Mouse (Mus musculus): ENCODE data around the gene Fbxl3.

Gene Fbxl3

DNA sequence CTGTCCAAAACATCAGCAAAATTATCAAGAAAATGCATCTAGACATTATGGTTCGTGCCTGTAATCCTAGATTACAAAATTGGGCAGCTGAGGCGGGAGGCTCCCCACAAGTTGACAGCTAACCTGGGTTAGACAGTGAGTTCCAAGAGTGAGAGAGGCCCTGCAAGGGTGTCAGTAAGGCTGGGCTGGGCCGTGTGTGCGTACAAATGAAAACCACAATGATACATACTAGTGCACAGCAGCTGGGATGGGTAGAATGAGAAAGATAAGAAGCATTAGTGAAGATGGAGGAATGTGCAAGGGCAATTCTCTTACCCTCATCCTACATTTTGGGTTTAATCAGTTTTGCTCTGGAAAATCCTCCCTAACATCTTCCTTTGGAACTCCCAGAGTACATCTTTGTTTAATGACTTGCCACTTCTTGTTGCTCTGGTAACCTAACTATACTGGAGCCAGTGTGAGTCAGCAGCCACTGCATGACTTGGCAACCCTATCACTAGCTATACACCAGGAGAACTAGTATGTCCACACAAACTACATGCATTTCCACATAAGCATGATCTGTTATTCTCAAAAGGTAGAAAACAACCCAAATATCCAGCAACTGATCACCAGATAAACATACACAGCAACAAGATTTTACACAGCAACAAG is 12.6 kb downstream of the Fbxl3 start:
- DNase-seq (ENCODE audit: low read depth in 1 of 2, low spot score in 2 of 2): no peak

- no peak for DNase-seq (ENCODE audit: low read depth in 1 of 2, low spot score in 2 of 2)
Observed at GRCm38 (mm10) chr14:103085840-103086533, 13.4 kb downstream of the Fbxl3 start.

DNA sequence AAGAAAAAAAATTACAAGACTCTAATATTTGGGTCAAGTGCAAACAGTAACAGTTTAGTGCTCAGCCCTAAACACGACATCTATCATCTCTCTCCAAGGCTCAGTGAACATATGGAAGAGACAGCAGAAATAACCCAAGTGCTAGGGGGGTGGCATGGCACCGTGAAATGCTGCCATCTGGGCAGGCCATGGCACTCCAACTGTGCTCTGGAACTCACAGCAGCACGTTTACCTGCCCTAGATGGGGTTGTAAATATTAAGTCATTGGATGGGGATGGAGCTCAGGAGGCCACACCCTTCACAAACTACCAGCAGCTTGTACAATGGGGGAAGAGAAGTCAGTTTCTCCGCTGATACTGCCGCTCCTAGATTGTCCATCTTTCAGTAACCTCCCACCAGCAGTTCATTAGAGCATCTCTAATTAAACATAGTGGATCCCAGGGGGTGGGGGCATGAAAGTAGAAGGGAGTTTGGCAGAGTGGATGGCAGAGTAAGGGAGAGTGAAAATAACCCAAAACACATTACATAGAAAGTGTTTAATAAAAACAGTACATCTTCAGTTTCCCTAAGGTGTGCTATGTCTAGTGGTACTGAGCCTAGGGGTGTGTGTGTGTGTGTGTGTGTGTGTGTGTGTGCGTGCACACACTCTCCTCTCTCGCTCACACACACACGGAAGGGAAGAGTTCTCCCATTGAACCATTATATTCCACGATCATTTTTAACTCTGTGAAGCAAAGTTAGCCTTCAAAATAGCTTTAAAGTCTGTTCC is 20.0 kb downstream of the Fbxl3 start:
- DNase-seq (ENCODE audit: low read depth in 1 of 2, low spot score in 2 of 2): no peak

DNA sequence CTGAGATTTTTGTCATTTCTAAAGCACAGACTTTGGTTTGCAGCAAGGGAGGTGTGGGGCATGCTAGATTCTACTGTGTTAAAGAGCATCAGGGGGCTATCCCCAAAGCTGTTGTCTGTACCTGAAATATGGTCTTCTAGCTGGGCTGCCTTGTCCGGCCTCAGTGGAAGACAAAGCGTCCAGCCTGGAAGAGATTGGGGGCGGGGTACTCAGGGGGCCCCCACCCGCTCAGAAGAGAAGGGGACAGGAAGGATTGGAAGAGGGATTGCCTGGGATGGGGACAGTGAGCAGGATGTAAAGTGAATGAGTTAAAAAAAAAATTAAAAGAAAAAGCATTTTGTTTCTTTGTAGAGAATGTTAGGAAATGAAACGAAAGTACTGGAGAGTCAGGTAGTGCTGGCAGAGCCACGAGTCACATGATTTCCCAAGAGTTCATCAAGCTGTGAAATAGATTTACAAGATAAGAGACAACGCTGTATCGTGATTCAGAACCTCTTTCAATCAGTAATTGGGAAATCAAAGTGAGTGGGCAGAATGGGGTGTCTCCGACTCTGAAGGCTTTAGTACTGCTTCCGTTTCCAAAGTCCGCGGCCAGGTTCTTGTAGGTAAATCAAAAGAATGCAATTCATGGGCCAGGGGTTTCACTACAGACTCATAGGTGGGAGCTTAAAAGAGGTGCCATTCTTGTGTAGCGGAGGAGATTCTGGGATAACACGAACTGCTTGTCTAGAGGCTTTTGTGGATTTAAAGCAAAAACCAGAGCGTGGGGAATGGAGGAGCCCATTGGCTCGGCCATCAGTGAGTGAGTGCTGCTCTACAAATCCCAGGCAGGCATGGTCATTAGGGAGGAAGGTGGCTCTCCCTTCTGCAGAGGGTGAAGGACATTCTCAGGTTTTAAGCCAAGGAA is 21.1 kb downstream of the Fbxl3 start:
- DNase-seq (ENCODE audit: low read depth in 1 of 2, low spot score in 2 of 2): no peak

DNA sequence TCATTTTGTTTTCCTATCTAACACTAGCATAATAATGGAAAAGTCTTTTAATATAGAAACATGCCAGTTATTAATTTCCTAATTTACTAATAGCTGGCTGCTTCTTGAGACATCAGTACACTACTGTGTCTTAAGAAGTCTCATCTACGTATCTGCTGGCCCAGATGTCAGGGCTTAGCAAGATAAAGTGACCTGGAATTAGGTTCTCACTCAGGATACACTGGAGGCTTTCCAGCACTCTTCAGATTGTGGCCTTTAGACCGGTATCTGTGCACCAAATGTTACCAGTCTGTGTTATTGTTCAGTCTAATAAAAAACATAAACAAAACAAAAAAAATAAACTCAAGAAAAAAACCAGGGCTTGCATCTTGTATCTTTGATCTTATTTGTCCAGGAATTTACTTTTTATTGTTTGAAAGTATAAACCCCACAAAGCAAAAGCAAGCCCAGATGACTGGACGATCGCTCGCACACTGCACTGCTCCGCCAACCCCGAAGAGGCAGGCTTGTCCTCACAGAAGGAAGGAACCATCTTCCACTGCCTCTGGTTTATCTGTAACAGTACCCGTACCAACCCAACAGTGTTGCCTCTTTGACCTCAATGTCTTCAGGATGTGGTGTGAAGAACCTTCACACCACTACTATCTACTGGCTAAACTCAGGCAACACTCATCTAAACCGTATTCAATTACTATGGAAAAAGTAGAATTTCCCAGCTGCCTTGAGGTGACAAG is 21.9 kb downstream of the Fbxl3 start:
- DNase-seq (ENCODE audit: low read depth in 1 of 2, low spot score in 2 of 2): no peak

- no peak for DNase-seq (ENCODE audit: low read depth in 1 of 2, low spot score in 2 of 2)
Observed at GRCm38 (mm10) chr14:103075166-103075565, 24.2 kb downstream of the Fbxl3 start.

DNA sequence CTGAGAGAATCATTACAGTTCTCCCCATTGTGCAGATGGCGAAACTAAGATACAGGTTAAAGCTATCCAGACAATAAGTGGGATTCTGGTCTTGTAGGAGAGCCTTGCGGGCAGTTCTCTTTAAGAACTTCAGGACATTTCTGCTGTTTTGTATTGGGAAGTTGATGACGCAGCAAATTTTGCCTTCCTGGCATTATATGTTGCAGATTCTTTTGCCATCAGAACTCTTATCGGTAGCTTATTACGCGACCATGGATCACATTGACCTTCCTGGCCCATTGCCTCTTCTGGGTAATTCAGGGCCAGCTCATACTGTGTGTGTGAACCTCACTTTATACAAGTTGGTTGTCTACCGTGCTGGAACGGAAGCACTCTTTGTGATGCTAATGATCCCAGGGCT is 25.5 kb downstream of the Fbxl3 start:
- DNase-seq (ENCODE audit: low read depth in 1 of 2, low spot score in 2 of 2): no peak

GRCm38 (mm10) chr14:103072731-103073130 is 26.6 kb downstream of the Fbxl3 start:
- DNase-seq (ENCODE audit: low read depth in 1 of 2, low spot score in 2 of 2): no peak

DNA sequence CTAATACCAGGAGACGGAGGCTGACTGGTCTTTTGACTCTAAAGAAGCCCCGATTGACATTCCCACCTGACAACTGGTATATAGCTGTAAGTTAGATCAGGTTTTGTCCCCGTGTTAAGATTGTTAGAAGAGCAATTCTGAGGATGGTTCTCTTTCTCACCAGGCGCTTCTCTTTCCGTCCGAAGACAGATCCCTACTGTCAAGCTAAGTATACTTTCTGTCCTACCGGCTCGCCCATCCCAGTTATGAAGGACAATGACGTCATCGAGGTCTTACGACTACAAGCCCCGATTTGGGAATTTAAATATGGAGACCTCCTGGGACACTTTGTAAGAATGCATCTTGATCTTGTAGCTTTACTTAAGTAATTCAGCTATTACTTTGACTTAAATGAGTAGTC is 27.9 kb downstream of the Fbxl3 start:
- no peak for DNase-seq (ENCODE audit: low read depth in 1 of 2, low spot score in 2 of 2)

DNA sequence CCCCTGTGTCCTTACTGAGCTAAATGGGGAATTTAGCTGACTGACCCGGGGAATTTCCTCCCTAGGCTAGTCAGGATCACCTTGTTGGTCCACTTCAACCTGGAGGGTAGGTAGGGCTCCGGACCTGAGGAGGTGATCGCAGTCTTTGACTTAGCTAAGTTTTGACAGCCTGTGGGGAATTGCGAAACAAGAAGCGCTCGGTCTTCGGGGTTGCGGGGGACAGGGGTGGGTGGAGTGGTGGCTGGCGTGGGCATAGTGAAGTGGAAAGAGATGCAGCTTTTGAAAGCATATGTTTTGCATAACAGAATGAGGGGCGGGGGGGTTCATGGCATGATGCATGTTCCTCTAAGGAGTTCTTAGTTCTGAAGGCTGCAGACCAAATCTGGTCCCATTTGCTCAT is 28.6 kb downstream of the Fbxl3 start:
- no peak for DNase-seq (ENCODE audit: low read depth in 1 of 2, low spot score in 2 of 2)

DNA sequence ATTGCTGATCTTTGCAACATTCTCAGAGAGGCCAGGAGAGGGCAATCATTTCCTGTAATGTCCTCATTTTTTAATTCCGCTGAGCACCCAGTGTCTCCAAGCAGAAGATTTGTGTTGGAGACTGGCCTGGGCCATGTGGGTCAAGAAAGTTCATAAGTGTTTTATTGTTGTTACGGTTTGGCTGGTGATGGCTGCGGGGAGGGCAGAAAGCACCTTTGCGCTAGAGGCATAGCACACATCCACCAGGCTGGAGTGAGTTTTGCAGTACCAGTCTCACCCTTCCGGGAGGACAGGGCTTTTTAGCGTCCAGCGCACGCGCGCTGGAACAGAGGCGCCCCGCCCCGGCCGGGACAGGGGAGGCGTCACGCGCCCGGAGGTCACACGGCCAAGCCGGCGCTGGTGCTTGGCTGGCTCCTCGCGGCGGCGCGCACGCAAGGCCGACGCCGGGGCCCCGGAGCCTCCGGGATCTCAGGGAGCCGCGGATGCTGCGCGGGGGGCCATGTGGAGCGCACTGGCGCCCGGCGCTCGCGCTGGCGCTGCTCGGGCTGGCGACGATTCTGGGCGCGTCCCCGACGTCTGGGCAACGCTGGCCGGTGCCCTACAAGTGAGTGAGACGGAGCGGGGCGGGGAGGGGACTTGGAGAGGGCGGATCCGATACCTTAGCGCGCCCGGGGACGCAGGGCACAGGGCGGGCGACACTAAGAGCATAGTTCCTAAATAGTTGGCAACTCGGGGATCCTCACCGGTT is 29.3 kb downstream of the Fbxl3 start, which contains the start of gene Cln5:
TSS of gene Cln5 (plus strand) at position 353 of the 748 bp plus-strand sequence.
- peak; percentile 85 to 92 for DNase-seq (ENCODE audit: low read depth in 1 of 2, low spot score in 2 of 2)

GRCm38 (mm10) chr14:103069465-103069863 is 29.9 kb downstream of the Fbxl3 start:
- no peak for DNase-seq (ENCODE audit: low read depth in 1 of 2, low spot score in 2 of 2)

- DNase-seq (ENCODE audit: low read depth in 1 of 2, low spot score in 2 of 2): peak in 1 of 2 experiments; percentile 61
Observed at GRCm38 (mm10) chr14:103065294-103066167, 33.8 kb downstream of the Fbxl3 start.

DNA sequence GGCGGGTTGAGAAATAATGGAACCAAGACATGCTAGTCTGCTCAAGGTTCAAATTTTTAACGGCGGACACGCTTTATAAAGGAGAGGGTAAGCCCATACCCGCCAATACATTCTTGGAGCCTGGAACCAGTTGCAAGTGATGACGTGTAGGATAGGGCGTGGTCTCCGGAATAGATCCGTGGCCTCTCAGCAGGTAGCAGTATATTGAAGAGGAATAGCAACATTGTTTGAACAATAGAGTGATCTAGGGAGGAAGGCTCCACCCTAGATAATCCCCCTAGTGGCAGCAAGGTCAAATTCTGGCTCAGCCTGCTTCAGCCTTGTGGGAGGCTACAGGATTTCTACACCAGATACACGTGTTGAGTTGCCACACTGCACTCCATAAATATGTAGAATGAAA is 39.9 kb downstream of the Fbxl3 start:
- peak in 1 of 2 experiments; percentile 51 for DNase-seq (ENCODE audit: low read depth in 1 of 2, low spot score in 2 of 2)

GRCm38 (mm10) chr14:103058998-103059397 is 40.4 kb downstream of the Fbxl3 start:
- peak; percentile 76 to 77 for DNase-seq (ENCODE audit: low read depth in 1 of 2, low spot score in 2 of 2)

GRCm38 (mm10) chr14:103056601-103057000 is 42.8 kb downstream of the Fbxl3 start:
- no peak for DNase-seq (ENCODE audit: low read depth in 1 of 2, low spot score in 2 of 2)

- DNase-seq (ENCODE audit: low read depth in 1 of 2, low spot score in 2 of 2): no peak
Observed at GRCm38 (mm10) chr14:103054731-103055130, 44.6 kb downstream of the Fbxl3 start.

DNA sequence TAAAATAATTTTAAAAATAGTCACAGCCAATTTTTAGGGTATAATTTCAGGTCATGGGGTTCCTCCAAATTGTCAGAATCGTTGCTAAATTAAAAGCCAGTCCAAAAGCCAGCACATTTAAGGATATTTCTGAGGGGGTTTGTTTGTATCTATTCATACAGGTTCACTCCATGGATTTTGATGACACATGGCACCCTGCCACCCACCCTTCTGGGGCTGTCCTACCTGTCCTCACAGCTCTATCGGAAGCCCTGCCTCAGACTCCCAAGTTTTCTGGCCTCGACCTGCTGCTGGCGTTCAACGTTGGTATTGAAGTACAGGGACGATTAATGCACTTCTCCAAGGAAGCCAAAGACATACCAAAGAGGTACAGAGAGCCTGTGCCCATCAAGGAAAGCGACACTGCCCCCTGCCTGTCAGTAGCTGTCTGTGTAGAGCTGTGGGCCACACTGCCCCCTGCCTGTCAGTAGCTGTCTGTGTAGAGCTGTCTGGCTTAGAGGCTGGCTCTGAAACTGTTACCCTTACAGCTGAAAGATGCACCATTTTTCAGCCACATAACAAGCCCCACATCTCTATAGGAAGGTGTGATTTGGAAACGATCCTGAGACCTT is 48.1 kb downstream of the Fbxl3 start:
- peak; percentile 73 to 90 for DNase-seq (ENCODE audit: low read depth in 1 of 2, low spot score in 2 of 2)

Data from monocyte, adult 2 months (primary cell).